Mouse (Mus musculus) olfactory bulb, adult 2 months (tissue): ENCODE measurements around the gene Cep104. TPM values are rescaled to one million over a fixed set of nuclear protein-coding genes. Genes with fewer than 3 reads are reported as not detected.

ENCODE experiments used
- H3K27ac ChIP-seq: fragments of 200-500 bp; 2 replicates; pipeline ENCODE4 v1.5.1; 2012; ENCODE audit warnings: low read depth, low read length; ENCODE audit not compliant: insufficient read depth
- H3K4me1 ChIP-seq: fragments of 200-500 bp; 2 replicates; pipeline ENCODE4 v1.6.1; 2012; ENCODE audit warnings: low read length; ENCODE audit not compliant: control insufficient read depth, insufficient read depth
- H3K4me3 ChIP-seq: fragments of 200-500 bp; 2 replicates; pipeline ENCODE4 v1.5.1; 2012; ENCODE audit warnings: mild to moderate bottlenecking, low read depth, low read length, moderate library complexity; ENCODE audit not compliant: insufficient read depth
- CTCF ChIP-seq: fragments of 200-500 bp; IDR thresholded peaks from 2 replicates; pipeline ENCODE4 v1.5.1; 2012; ENCODE audit warnings: low read depth, mild to moderate bottlenecking, low read length, moderate library complexity; ENCODE audit not compliant: insufficient read depth
- POLR2A ChIP-seq: fragments of 200-500 bp; IDR thresholded peaks from 2 replicates; pipeline ENCODE4 v1.6.1; 2012; ENCODE audit warnings: mild to moderate bottlenecking, low read depth, low read length, moderate library complexity; ENCODE audit not compliant: insufficient read depth
- WGBS: fragments of 180-500 bp; shearing (Covaris S2); methylation state at CpG from one replicate; pipeline ENCODE4 v1.1.7; 2018; 5-methylcytosine and 5-hydroxymethylcytosine counted together
- polyA plus RNA-seq: library from polyadenylated mRNA; stranded (reverse); fragments of >200 nt; gene quantifications from 2 replicates; pipeline ENCODE4 v1.2.4, GENCODE M21; 2012; ENCODE audit warnings: low replicate concordance; ENCODE audit not compliant: missing spikeins, insufficient read depth, insufficient read length

Cep104 gene
- polyA plus RNA-seq, 1 experiment = not detected

DNA sequence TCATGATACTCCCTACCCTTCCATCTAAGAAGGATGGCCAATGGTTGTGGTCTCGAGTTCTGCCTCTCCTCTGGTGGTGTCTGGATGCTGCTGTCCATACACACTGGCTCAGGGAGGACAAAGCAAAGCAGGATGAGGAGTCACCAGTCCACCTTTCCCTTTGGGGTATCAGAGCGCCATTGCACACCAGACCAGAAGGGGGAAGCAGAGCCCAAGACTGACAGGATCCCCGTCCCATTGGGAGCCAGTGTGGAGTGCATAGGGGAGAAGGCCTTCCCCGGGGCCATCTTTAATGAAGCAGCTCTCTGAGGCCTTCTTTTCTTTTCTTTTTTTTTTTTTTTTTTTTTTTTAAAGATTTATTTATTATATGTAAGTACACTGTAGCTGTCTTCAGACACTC lies 78.1 kb downstream of the Cep104 start:
- no peak overlapping the region for H3K27ac ChIP-seq
- no peak overlapping the region for H3K4me3 ChIP-seq
- WGBS = 70% methylated on average over 4 of the region's 4 CpGs
- TF ChIP-seq POLR2A (no peak), CTCF (no peak)
- H3K4me1 ChIP-seq = no peaks in the 10 kb centered on the region

DNA sequence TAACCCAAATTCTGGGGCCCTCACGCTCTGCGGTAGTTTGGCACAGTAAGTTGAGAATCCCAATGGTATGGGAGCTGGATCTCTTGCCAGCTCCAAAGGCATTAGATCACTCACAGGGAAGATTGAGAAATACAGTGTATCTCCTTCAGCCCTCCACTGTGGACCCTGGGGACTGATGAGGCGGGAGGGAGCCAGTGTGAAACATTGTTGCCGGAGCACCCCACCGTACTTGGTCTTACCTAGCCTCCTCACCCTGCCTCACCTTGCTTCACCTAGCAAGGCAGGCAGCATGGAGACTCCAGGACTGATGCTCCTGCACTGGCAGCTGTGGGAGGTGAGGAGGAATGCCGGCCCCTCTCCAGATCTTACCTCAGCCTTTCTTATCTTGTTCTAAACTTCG lies 80.5 kb downstream of the Cep104 start:
- no peak overlapping the region for H3K27ac ChIP-seq
- TF ChIP-seq POLR2A = no peak
- no peak for TF ChIP-seq CTCF
- WGBS = 90% methylated on average over 7 of the region's 7 CpGs
- H3K4me3 ChIP-seq = no peak overlapping the region
- H3K4me1 ChIP-seq = no peaks in the 10 kb centered on the region

DNA sequence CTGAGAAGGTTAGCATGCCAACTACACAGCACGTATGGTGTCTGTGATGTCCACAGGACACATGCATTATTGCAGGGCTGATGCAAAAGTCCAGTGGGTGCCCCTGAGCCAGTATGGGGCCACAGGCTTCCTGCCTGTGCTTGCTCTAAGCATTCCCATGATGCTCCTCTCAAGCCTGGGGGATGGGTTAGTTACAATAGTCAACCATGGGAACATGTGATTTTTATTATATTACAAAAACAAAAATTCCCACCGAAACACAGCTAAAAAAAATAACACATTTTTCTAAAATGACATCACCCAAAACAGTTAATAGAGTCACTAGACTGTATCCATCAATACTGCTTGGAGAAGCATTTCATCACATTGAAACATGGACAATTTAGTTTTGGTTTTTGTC lies 81.1 kb downstream of the Cep104 start:
- Histone ChIP-seq H3K4me3 (no peak overlapping the region), H3K4me1 (no peaks in the 10 kb centered on the region), H3K27ac (no peak overlapping the region)
- TF ChIP-seq POLR2A (no peak), CTCF (no peak)
- WGBS = 79% methylated on average over 2 of the region's 2 CpGs

DNA sequence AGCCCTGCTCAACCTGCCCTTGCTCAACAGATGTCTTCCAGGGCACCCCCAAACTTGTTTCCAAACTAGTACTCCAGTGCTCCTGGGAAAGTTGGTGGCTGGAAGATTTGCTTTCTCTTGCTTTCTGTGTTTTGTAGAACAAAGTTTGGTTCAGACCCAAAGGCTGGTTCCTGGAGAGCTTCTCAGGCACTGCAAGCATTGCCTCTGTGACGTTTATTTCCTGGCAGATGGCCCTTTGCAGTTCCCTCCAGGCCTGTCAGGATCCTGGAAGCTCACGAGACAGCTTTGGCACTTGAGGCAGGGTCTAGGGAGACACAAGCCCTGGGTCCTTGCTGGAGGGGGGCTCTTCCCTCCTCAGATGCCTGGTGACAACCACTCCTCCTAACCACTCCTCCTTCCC lies 81.7 kb downstream of the Cep104 start:
- H3K27ac ChIP-seq = no peak overlapping the region
- TF ChIP-seq CTCF = no peak
- no peak overlapping the region for H3K4me3 ChIP-seq
- no peaks in the 10 kb centered on the region for H3K4me1 ChIP-seq
- 52% methylated on average over 2 of the region's 2 CpGs for WGBS

DNA sequence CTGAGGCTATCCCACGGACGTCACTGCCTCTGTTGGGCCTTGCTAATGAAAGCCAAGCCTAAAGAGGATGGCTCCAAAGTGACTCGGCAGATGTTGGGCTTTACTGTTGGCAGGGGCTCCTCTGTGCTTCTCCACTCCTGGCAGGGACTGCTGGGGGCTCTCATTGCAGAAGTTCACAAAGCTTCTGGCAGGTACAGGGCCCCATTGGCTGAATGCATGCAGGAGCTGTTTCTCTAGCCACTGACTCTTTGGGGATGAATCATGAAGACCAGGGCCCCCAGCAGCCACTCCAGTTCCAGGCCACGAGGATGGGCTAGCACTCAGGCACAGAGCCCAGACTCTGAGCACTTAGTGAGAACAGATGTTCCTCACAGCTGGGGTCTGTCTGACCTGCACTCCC lies 82.7 kb downstream of the Cep104 start:
- WGBS = 72% methylated on average over 4 of the region's 4 CpGs

More for the DNA sequence above, 82.7 kb downstream of the Cep104 start:
- Histone ChIP-seq H3K4me1 (no peaks in the 10 kb centered on the region), H3K27ac (no peak overlapping the region), H3K4me3 (no peak overlapping the region)
- TF ChIP-seq POLR2A (no peak), CTCF (no peak)

Other genes starting within 250 kb of the Cep104 start
- gene A430005L14Rik, start 18.0 kb upstream of the Cep104 start, polyA plus RNA-seq = not detected in 2 replicates
- gene Dffb, start 68 bp upstream of the Cep104 start, polyA plus RNA-seq = not detected in 2 replicates
- gene Lrrc47, start 36.5 kb downstream of the Cep104 start, polyA plus RNA-seq = not detected in 2 replicates
- not detected in 2 replicates for gene Smim1, start 51.0 kb downstream of the Cep104 start, polyA plus RNA-seq
- gene Ccdc27, start 67.5 kb downstream of the Cep104 start, polyA plus RNA-seq = not detected in 2 replicates
- not detected in 2 replicates for gene Trp73, start 165.0 kb downstream of the Cep104 start, polyA plus RNA-seq
- gene Wrap73, start 167.2 kb downstream of the Cep104 start, polyA plus RNA-seq = not detected in 2 replicates
- gene Tprgl, start 185.5 kb downstream of the Cep104 start, polyA plus RNA-seq = not detected in 2 replicates
- not detected in 2 replicates for gene Megf6, start 195.5 kb downstream of the Cep104 start, polyA plus RNA-seq